Mouse (Mus musculus) intestine, embryonic 15.5 days (tissue): ENCODE results near the gene Bub1b. TPM values are rescaled to one million over a fixed set of nuclear protein-coding genes. Genes with fewer than 3 reads are reported as not detected.
A peak's percentile ranks its signal among the peaks of the same experiment; 100 is the strongest.

ENCODE experiments used
- ATAC-seq: fragments of 200-750 bp; cut with Nextera tagmentation; 2 replicates; pipeline ENCODE4 v1.8.0; 2017; ENCODE audit warnings: moderate TSS enrichment, moderate library complexity
- H3K27ac ChIP-seq: fragments of 300-500 bp; sonication (generic); 2 replicates; pipeline ENCODE4 v1.5.1; 2015; ENCODE audit warnings: mild to moderate bottlenecking, inconsistent platforms
- H3K27me3 ChIP-seq: fragments of 300-500 bp; sonication (generic); replicated peaks from 2 replicates; pipeline ENCODE4 v1.6.1; 2015; ENCODE audit warnings: inconsistent platforms
- H3K36me3 ChIP-seq: fragments of 300-500 bp; sonication (generic); 2 replicates; pipeline ENCODE4 v1.6.1; 2015; ENCODE audit warnings: inconsistent platforms
- H3K4me1 ChIP-seq: fragments of 300-500 bp; sonication (generic); replicated peaks from 2 replicates; pipeline ENCODE4 v1.6.1; 2015; ENCODE audit warnings: inconsistent platforms
- H3K4me2 ChIP-seq: fragments of 300-500 bp; sonication (generic); replicated peaks from 2 replicates; pipeline ENCODE4 v1.6.1; 2015; ENCODE audit warnings: mild to moderate bottlenecking, inconsistent platforms
- H3K4me3 ChIP-seq: fragments of 300-500 bp; sonication (generic); replicated peaks from 2 replicates; pipeline ENCODE4 v1.5.1; 2015; ENCODE audit warnings: inconsistent platforms
- H3K9ac ChIP-seq: fragments of 300-500 bp; sonication (generic); 2 replicates; pipeline ENCODE4 v1.6.1; 2015; ENCODE audit warnings: inconsistent platforms
- H3K9me3 ChIP-seq: fragments of 300-500 bp; sonication (generic); 2 replicates; pipeline ENCODE4 v1.6.1; 2016; ENCODE audit warnings: inconsistent platforms
- WGBS: fragments of 180-500 bp; shearing (Covaris S2); methylation state at CpG from one replicate; pipeline ENCODE4 v1.1.7; 2015; 5-methylcytosine and 5-hydroxymethylcytosine counted together
- polyA plus RNA-seq: library from polyadenylated mRNA; unstranded; fragments of >200 nt; fragmentation: Nextera tagmentation; extraction: Ambion mirVana; gene quantifications from 2 replicates; pipeline ENCODE4 v1.2.1, GENCODE M21; 2015

The Bub1b gene
- polyA plus RNA-seq, 1 experiment from 2014 or later: 71.5 TPM

DNA sequence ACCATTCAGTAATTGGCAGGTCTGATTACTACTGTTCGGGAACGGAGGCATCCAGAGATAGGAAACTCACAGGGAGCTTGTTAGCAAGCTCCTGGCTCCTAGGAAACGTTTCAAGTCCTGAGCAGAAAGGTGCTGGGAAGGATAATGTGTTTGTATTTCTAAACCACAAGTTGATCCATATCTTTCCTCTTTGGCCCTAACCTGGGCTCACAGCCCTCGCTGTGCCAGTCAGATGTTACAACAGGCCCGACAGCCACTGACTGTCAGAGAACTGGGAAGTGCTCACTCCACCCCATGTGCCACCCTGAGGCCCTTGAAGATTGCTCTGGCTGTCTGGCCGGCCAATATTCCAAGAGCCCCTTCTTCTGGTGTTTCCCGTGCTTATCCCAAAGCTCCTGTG lies 76.5 kb downstream of the Bub1b start:
- no peak overlapping the region for H3K27ac ChIP-seq
- no peaks in the 10 kb centered on the region for H3K36me3 ChIP-seq
- H3K9ac ChIP-seq: no peak overlapping the region
- 31% methylated on average over 7 of the region's 7 CpGs for whole genome bisulfite sequencing
- no peaks in the 10 kb centered on the region for H3K9me3 ChIP-seq
- peaks cover 42% of the 10 kb centered on the region for H3K27me3 ChIP-seq
- H3K4me1 ChIP-seq: peaks cover 11% of the 10 kb centered on the region
- H3K4me3 ChIP-seq: no peak overlapping the region
- no peak for ATAC-seq
- H3K4me2 ChIP-seq: no peak overlapping the region

DNA sequence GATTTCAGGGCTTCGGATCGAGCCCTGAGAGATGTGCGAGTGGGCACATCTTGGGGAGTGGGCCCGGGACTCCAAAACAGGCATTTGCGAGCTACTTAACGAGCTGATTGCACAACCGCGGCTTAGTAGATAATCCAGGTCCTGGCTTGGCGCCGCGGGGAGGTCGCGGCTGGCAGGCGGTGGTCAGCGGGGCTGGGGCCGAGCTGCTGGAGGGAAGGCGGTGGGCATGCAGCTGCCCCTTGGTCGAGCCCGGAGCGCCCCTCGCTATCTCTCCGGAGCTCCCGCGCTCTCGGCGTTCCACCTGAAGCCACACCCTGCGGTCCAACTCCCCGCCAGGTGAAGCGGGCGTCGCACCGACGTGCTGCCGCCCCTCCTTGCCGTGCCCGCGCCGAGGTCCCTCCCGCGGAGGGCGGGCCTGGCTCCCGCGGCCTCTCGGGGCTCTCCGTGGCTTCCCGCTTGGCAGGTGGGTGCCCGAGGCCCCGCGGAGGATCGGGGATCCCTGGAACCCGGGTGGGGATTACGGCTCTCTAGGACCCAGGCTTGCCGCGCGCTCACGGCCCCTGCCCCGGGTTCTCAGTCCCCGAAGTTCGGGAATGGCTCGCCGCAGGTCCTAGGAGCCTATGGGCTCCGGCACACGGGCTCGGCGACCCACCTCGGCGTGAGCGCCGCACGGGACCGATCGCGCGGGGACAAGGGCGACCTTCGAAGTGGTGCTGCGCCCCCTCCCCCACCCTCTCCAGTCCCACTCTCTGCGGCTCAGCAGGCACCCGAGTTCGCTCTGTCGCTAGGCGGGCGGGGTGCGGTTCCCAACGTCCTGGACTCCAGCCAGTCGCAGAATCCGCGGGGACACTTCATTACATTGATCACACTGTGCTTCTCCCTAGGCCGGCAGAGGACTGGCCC lies 79.1 kb downstream of the Bub1b start:
- Histone ChIP-seq H3K4me2 (peak overlapping the region; percentile 96), H3K4me3 (peak overlapping the region; percentile 56), H3K9ac (peak overlapping the region; percentile 60), H3K4me1 (peaks cover 11% of the 10 kb centered on the region), H3K27me3 (peaks cover 42% of the 10 kb centered on the region), H3K36me3 (no peaks in the 10 kb centered on the region), H3K9me3 (no peaks in the 10 kb centered on the region), H3K27ac (no peak overlapping the region)
- peak; percentile 86 for ATAC-seq
- WGBS: under 1% methylated on average over 89 of the region's 89 CpGs

DNA sequence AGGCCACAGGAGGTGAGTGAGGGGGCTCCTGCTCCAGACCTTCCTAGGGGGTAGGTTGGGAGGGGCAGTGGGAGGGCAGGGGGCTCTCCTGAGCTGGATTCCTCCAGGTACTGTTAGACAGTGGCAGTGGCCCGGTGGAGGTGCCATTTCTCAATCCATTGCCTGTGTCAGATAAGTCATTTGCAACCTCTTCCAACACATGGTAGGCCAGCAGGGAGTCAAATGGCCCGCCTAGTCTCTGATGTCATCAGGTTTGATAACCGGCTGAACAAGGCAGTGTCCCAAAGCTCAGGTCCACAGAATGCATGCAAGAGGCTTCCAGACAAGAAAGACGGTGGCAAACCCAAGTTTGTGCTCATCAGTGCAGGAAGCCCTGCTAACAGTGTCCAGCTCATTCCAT lies 79.8 kb downstream of the Bub1b start:
- WGBS: 23% methylated on average over 4 of the region's 4 CpGs
- Histone ChIP-seq H3K27ac (no peak overlapping the region), H3K36me3 (no peaks in the 10 kb centered on the region), H3K4me1 (peaks cover 11% of the 10 kb centered on the region), H3K9ac (peak overlapping the region; percentile 60; the same call in 1 of the 2 replicates), H3K27me3 (peaks cover 42% of the 10 kb centered on the region), H3K4me2 (peak overlapping the region; percentile 96), H3K9me3 (no peaks in the 10 kb centered on the region), H3K4me3 (peak overlapping the region; percentile 56)
- peak; percentile 71 for ATAC-seq

DNA sequence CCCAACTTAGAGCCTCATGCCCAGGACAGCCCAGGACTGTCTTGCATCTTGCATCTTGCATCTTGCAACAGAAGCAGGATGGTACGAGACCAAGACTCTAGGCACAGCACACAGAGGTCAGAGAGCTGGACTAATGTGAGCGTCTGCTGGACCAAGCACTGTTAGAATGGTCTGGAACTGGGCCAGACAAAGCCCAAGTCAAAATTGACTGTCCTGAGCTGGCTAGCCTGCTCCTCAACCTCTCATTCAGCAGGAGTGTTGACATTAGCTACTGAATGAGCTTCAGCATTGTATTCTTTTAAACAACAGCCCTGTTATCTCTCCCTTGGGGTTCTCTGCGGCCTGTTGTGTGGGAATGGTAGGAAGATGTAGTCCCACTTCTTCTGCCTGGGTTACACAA lies 81.6 kb downstream of the Bub1b start:
- no peak overlapping the region for H3K4me2 ChIP-seq

DNA sequence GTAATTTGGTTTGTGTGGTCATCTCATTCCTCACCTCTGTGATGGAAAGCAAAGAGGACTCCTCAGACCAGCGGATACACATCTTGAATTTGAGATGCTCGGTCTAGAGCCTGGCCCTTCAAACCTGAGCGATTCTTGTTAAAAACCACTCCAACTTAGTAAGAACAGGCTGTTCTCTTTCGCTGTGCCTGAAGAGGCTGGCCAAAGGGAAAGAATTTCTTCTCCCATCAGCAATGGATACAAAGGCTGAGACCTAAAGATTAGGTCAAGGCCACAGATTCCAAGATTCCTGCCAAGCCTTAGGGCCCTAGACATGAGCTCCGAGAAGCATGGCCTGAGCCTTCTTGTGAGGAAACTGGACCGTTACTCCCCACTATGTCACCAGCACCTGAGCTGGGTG lies 82.9 kb downstream of the Bub1b start:
- H3K9me3 ChIP-seq: no peaks in the 10 kb centered on the region
- WGBS: 92% methylated on average over 6 of the region's 6 CpGs
- no peak for ATAC-seq
- no peak overlapping the region for H3K9ac ChIP-seq
- peaks cover 11% of the 10 kb centered on the region for H3K4me1 ChIP-seq
- no peak overlapping the region for H3K4me2 ChIP-seq
- no peak overlapping the region for H3K27ac ChIP-seq
- peaks cover 24% of the 10 kb centered on the region for H3K27me3 ChIP-seq
- H3K4me3 ChIP-seq: no peak overlapping the region
- H3K36me3 ChIP-seq: no peaks in the 10 kb centered on the region

More for the DNA sequence above, 81.6 kb downstream of the Bub1b start:
- 70% methylated on average over 3 of the region's 3 CpGs for WGBS
- peaks cover 35% of the 10 kb centered on the region for H3K27me3 ChIP-seq
- no peaks in the 10 kb centered on the region for H3K9me3 ChIP-seq
- no peak for ATAC-seq
- H3K9ac ChIP-seq: no peak overlapping the region
- no peaks in the 10 kb centered on the region for H3K36me3 ChIP-seq
- no peak overlapping the region for H3K27ac ChIP-seq
- H3K4me3 ChIP-seq: no peak overlapping the region
- peaks cover 11% of the 10 kb centered on the region for H3K4me1 ChIP-seq

DNA sequence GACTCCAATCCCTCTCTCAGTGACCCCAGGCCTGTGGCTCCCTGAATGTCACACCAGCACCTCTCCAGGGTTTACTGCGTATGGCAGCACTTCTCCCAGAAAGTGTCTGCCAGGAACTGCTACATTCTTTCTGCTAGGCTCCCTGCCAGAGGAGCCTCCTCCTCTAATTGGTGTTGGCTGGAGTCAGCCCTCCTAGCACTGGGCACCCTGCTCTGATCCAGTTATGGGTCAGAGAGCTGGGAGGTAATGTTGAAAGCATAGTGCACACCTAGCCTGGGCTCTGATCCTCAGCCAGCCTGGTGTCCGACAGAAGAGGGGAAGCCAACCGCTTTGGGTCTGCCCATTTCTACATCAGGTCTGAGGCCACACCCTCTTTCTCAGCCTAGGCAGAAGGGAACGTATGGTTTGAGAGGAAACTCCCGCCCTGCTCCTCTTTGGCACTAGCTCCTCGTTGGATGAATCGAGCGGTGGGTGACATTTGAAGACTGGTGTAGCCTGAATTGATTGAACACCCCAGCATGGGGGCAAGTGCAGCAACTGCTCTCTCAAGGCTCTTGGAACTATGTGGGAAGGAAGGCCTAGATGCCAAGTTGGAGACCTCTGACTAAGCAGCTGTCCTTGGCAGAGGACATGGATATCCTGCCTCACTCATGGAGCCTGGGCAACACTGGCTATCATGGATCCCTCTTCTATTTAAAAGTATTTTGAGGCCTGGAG lies 84.7 kb downstream of the Bub1b start:
- no peak overlapping the region for H3K9ac ChIP-seq
- H3K36me3 ChIP-seq: no peaks in the 10 kb centered on the region
- H3K4me1 ChIP-seq: peaks cover under 1% of the 10 kb centered on the region
- no peaks in the 10 kb centered on the region for H3K9me3 ChIP-seq
- 53% methylated on average over 8 of the region's 8 CpGs for WGBS
- H3K27me3 ChIP-seq: peaks cover 7% of the 10 kb centered on the region
- ATAC-seq: no peak
- H3K4me3 ChIP-seq: no peak overlapping the region
- H3K27ac ChIP-seq: no peak overlapping the region
- no peak overlapping the region for H3K4me2 ChIP-seq

DNA sequence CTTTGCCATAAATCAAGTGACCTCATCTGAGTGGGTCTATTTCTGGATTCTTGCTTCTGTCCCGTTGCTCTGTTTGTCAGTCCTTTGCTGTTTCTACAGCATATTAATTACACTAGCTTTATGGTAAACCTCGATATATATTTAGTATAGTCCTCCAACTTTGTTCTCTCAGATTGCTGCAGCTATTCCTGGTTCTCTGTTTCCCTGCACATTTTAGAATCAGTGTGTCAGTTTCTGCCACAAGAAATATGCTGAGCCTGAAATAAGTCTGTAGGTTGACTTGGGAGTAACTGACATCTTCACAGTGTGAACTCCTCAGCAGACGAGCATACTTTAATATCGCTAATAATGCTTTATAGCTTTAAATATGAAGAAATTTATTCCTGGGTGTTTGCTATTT lies 87.1 kb downstream of the Bub1b start:
- Histone ChIP-seq H3K27me3 (no peaks in the 10 kb centered on the region), H3K36me3 (no peaks in the 10 kb centered on the region), H3K4me2 (no peak overlapping the region), H3K27ac (no peak overlapping the region), H3K9ac (no peak overlapping the region), H3K9me3 (no peaks in the 10 kb centered on the region), H3K4me3 (no peak overlapping the region), H3K4me1 (no peaks in the 10 kb centered on the region)
- 79% methylated on average over 4 of the region's 4 CpGs for WGBS
- ATAC-seq: no peak

DNA sequence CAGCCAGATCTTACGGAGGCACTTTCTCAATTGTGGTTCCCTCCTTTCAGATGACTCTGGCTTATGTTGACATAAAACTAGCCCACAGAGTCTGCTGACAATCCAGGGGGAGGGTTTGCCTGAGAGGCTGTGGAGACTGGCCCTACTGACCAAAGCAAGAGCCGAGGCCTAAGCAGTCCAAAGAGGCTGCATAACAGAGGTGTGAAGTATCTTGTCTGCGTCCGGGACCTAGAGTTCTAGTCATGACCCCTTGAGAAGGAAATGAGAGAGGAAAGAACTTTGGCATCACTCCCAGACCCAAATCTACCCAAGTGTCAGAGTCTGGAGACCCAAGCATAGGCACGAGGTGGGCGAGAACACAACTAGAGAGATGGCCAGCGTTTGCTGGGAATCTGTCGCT lies 88.7 kb downstream of the Bub1b start:
- no peak overlapping the region for H3K9ac ChIP-seq
- H3K27me3 ChIP-seq: no peaks in the 10 kb centered on the region
- WGBS: 59% methylated on average over 8 of the region's 8 CpGs
- no peak overlapping the region for H3K4me3 ChIP-seq
- ATAC-seq: no peak
- no peaks in the 10 kb centered on the region for H3K9me3 ChIP-seq
- no peaks in the 10 kb centered on the region for H3K36me3 ChIP-seq
- H3K4me1 ChIP-seq: no peaks in the 10 kb centered on the region
- no peak overlapping the region for H3K27ac ChIP-seq
- no peak overlapping the region for H3K4me2 ChIP-seq

DNA sequence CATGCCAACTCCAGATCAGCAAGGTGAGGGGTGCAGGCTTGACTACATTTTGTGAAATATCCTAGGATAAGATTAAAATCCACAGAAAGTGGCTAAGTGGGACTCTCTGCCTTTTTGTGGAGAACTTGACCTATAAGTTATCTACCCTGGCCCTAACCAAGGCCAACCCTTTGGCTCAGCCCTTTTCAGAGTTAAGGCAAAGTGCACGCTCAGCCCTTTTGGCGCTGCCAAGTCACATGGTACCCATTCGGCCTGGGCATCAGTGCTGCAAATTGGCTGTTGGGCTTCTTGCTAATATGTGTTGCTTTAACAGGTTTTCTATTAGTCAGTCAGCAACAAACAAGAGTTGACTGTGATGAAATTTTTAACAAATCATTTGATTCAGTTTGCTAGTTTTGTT lies 89.8 kb downstream of the Bub1b start:
- Histone ChIP-seq H3K9ac (no peak overlapping the region), H3K4me1 (no peaks in the 10 kb centered on the region), H3K4me3 (no peak overlapping the region), H3K4me2 (no peak overlapping the region), H3K36me3 (no peaks in the 10 kb centered on the region), H3K27ac (no peak overlapping the region), H3K9me3 (no peaks in the 10 kb centered on the region), H3K27me3 (no peaks in the 10 kb centered on the region)
- no peak for ATAC-seq
- WGBS: 92% methylated on average over 3 of the region's 3 CpGs

DNA sequence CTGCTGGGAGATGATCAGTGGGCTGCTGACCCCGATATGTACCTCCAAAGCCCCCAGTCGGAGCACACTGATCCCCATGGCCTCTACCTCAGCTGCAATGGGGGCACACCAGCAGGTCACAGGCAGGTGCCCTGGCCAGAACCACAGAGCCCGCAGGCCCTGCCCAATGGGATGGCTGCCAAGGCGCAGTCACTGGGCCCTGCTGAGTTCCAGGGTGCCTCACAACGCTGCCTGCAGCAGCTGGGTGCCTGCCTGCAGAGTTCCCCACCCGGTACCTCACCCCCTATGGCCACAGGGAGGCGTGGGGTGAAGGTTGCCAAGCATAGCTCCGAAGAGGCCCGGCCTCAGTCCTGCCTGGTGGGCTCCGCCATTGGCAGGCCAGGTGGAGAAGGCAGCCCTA lies 91.9 kb downstream of the Bub1b start:
- Histone ChIP-seq H3K9ac (no peak overlapping the region), H3K4me3 (no peak overlapping the region), H3K27ac (no peak overlapping the region), H3K36me3 (no peaks in the 10 kb centered on the region), H3K27me3 (no peaks in the 10 kb centered on the region), H3K4me1 (no peaks in the 10 kb centered on the region), H3K4me2 (no peak overlapping the region), H3K9me3 (no peaks in the 10 kb centered on the region)
- ATAC-seq: no peak
- 81% methylated on average over 10 of the region's 10 CpGs for WGBS
